Mouse (Mus musculus): ENCODE measurements around the gene Ahcyl2.

Ahcyl2 gene

DNA sequence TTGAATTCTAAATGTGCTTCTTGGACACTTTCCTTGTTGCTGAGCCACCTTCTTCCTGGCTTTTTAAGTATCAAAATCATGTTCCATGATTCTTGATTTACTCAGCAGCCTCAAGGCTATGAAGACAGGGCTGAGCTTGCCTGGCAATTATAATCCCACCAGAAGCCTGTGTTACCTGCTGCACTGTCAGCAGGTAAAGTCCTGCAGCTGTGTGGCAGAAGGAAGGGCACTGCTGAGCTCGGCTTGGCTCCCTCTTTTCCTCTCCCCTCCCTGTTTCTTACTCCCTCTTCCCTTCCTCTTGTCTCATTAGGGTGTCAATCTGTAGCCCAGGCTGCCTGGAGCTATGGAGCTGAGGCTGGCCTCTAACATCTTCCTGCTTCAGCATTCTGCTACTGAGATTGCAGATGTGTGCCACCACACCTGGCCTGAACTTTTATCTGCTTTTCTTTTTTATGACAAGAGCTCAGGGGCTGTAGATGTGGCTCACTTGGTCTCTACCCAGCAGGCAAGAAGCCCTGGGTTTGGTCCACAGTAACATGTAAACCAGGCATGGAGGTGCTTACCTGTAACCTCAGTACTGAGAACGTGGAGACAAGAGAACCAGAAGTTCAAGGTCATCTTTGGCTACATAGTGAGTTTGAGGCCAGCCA is 3.0 kb downstream of the Ahcyl2 start:
- DNase-seq (ENCODE audit: low spot score) = peak; percentile 4

DNA sequence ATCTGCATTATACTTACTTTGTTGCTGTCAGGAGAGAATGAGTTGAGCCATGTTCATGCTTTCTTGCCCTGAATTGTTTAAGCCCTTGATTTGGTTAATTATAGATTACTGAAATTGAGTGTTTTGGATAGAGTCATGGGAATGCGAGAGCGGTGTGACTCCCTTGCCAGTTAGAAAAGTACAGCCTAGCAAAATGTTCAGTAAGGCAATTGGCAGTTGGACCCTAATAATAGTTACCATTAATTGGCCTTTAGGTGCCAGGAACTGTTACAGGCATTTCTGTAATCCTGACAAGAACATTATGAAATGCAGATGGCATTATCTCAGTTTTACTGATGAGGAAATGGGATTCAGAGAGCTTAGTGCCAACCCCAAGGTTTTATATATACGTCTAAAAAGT is 4.4 kb downstream of the Ahcyl2 start:
- DNase-seq (ENCODE audit: low spot score) = no peak

DNA sequence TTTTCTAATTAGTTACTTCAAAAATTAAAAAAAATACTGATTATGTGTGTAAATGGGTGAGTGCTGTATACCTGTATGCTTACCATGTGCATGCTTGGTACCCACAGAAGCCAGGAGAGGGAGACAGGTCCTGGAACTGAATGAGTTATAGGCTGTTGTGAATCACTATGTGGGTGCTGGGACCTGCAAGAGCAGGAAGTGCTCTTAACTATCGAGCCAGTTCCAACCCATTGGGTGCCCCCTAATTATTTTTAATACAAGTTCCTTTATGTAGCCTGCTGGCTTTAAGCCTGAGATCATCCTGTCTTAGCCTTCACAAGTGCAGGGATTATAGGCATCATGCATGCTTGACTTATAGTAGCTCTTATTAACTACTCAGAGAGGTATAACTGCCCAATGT is 6.3 kb downstream of the Ahcyl2 start:
- no peak for DNase-seq (ENCODE audit: low spot score)

DNA sequence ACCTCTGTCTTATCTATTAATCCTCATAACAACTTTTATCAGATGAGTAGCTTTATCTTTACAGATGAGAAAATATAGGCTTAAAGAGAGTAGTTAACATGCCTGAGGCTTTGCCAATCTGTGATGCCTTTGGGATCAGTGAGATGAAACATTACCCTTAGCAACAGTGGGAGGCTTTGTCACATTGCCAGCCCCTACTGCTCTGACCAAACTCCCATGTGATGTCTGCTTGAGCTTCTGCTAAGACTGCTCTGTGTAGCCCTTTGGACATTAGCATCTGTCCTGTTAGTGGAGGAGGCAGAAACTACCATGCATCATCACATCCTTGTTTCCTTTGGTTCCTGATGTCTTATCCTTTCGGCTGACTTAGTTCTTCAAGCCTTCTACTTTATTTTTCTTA is 7.8 kb downstream of the Ahcyl2 start:
- no peak for DNase-seq (ENCODE audit: low spot score)

DNA sequence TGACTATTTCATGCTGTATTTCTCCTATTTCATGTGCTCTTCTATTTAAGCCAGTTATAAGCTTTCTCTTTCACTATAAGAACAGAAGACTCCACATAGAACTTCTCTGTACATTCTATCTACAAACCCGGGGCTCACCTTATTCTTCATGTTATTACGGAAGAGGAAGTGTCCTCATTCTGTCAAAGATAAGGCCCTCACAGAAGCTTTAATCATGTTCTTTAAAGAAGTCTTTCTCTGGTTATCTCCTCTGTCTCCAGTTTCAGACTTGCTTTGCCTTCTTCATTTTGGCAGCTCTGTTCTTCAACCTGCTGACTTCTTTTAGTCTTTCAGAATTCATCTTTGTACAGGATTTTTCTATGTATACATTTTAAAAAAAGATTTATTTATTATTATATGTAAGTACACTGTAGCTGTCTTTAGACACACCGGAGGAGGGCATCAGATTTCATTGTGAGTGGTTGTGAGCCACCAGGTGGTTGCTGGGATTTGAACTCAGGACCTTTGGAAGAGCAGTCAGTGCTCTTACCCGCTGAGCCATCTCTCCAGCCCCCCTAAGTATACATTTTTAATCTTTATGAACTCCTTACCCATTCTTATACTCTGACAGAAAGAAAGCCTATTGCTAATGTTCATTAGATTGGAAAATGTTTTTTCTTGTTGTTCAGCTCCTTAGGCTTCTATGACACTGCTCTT is 8.9 kb downstream of the Ahcyl2 start:
- DNase-seq (ENCODE audit: low spot score) = no peak

DNA sequence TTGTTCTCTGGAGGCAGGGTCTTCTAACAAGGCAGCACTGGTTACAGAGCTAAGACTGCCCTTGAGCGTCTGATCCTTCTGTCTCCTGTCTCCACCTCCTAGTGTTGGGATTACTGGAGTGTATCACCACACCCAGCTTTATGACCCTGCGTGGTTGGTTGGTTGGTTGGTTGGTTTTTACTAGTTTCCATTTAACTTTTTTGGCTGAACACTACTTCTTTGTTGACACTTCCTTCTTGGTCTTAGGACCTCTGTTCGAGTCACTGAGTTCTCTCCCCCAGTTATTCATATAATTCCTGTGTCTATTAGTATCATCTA is 9.4 kb downstream of the Ahcyl2 start:
- no peak for DNase-seq (ENCODE audit: low spot score)

DNA sequence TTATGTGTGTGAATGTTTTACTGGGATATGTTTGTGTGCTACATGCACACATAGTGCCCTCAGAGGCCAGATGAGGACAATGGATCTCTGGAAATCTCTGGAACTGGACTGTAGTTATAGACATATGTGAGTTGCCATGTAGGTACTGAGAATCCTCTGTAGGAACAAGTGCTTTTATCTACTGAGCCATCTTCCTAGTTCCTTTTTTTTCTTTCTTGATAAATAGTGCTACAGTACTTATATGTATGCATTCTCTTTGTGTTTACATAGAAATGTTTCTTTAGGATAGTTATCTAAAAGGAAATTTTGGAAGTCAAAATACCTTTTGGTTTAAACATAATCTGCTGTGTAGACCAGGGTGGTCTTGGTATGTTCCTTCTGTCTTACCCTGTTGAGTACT is 12.3 kb downstream of the Ahcyl2 start:
- no peak for DNase-seq (ENCODE audit: low spot score)

DNA sequence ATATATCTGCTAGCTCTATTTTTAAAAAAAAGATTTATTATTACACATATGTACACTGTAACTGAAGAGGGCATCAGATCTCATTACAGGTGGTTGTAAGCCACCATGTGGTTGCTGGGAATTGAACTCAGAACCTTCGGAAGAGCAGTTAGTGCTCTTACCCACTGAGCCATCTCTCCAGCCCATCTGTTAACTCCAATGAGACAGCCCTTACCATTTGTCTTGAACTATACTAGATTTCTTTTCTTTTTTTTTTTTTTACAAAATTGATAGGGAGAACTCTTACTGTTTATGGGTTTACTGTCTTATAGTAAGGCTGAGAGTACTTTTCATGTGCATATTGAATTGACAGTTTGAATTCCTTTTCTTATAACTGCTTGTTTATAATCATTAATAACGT is 12.8 kb downstream of the Ahcyl2 start:
- DNase-seq (ENCODE audit: low spot score) = no peak

DNA sequence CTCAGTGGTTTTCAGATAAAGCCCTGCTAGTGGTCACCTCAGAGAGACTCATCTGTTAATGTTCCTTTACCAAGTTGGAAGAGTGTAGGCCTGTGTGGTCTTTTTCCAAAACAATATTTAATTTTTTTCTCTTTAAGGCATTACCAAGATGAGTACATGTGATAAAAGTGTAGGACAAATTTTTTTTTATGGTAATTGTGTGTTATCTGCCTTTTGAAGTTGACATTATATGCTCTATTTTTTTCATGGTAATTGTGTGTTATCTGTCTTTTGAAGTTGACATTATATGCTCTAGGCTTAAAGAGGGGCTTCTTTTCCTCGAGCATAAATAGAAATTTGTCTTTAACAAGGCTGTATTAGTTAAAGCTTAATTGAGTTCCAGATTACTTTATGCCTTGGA is 14.4 kb downstream of the Ahcyl2 start:
- DNase-seq (ENCODE audit: low spot score) = no peak

DNA sequence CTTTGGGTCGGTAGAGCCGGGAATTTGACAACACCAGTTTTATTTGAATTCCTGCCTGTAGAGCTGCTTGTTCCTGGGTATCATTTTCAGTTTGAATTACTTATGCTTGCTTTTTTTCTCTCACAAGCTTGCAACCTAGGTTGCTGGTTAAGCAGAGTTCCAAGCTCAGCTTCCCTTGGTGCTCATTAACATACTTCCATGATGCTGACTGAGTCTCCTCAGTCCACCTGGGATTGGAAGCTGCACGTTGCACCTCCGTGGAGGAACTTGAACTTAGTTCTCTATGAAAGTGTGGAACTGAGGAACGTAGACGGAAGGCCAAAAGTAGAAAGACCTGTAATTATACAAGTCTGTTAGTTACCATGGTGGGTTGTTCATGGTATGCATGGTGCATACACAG is 16.1 kb downstream of the Ahcyl2 start:
- no peak for DNase-seq (ENCODE audit: low spot score)

DNA sequence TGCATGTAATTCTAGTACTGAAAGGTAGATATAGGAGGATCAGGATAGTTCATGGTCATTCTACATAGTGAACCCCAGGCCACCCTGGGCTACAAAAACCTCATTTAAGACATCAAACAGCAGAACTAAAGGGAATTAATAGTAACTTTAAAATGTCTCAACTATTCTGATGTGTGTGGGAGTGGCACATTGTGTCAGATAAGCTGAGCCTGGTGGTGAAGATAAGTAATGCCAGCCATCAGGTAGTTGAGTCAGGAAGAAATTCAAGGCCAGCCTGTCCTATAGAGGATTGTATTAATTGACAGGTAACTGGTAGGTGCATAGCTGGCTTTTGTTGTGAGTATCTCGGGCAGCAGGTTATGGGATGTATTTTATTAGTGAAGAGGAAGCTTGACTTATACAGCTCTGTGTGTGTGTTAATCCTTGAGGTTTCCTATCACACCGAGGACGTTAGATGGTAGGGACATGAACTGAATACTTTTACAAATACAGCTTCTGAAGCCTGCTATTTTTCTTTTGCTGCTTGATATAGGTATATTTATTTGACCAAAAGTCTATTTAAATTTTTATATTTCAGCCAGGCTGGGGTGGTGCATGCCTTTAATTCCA is 16.7 kb downstream of the Ahcyl2 start:
- no peak for DNase-seq (ENCODE audit: low spot score)

DNA sequence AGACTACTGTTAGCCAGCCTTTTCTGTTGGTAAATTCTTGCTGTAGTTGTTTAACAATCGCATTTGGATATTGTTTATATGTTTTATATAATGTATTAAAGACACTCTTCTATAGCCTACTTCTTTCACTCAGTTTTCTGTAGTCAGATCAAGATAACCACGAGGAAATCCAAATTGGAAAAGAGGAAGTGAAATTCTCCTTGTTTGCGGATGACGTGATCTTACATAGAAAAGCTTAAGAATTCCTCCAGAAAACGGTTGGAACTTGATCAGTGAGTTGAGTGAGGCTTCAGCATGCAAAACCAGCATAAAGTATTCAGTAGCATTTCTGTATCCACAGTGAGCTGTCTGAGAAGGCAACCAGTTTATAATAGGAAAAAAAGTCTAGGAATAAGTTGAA is 17.9 kb downstream of the Ahcyl2 start:
- DNase-seq (ENCODE audit: low spot score) = no peak

DNA sequence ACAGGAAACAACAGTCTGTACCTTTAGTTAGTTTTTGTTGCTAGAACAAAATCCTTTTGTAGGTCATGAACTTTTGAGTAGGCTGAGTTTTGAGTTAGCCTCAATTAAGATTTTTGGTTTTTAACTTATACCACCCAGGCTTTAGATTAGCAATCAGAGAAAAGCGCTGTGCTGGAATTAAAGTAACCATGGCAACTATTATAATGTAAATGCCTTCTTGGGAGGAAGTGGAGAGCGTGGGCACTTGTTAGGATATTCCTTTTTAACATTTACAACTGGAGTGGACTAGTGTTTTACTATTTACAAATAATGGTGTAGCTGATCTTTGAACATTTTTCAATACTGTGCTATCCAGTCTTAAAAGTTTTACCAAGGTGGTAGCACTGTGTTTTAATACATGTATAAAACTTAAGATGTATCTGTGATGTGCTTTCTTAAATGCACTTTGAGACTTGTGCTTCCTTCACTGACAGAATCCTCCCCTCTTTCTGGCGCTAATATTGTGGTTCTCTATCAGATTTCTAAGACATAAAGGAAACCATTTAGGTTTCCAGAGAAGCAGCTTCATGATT is 21.1 kb downstream of the Ahcyl2 start:
- DNase-seq (ENCODE audit: low spot score) = peak; percentile 23

DNA sequence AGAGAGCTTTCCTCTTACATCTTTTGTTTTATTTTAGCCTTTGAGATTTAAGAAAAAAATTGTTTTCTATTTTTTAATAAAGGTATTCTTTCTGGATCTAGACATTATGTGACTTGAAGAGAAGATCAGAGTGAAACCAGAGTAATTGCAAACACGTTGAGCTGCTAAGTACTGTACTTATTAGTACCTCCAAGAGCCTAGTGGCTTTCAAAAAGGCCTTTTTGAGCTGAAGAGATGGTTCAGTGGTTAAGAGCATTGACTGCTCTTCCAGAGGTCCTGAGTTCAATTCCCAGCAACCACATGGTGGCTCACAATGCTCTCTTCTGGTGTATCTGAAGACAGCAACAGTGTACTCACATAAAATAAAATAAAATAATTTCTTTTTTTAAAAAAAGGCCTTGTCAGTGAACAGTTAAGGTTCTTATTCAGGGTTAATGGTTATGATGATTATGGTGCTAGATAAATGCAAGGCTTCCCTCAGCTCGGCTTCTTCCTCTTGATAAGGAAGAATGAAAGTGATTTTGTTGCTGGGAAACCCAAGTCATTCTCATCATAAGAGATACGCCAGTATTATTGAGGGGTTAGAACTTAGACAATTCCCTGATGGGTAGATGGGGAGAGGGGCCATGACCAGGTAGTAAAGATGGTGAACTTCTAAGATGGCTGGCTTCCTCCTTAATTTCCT is 22.3 kb downstream of the Ahcyl2 start:
- DNase-seq (ENCODE audit: low spot score) = no peak

DNA sequence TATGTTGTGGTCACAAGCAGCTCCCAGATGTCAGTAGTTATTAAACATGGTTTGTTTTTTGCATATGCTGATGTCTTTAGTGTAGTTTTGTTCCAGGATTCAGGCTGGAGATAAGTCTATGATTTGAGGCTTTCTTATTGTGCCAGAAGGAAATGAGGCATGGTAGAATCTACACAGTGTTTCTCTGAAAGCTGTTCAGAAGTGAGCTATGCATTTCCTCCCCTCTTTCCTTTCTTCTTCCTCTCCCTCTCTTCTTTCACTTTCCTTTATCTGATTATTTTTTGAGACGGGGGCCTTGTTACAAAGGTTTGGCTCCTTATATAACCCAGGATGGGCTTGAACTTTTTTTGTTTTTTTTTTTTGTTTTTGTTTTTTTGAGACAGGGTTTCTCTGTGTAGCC is 25.7 kb downstream of the Ahcyl2 start:
- no peak for DNase-seq (ENCODE audit: low spot score)

DNA sequence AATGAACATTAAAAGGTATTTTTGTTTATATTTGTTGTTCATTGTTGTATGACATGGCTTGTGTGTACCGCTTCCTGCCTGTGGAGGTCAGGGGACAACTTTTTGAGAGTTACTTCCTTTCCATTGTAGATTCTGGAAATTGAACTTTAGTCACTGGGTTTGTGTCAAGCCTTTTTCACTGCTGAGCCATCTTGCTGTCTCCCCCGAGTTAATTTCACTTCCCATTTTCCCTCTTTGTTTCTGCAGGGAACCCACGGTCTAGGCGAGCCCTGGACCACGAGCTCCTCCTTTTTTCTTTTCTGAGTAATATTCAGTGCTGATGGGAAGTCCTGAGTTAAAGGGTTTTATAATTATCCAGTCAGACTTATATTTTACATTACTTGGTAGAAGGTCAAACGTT is 26.8 kb downstream of the Ahcyl2 start:
- no peak for DNase-seq (ENCODE audit: low spot score)

DNA sequence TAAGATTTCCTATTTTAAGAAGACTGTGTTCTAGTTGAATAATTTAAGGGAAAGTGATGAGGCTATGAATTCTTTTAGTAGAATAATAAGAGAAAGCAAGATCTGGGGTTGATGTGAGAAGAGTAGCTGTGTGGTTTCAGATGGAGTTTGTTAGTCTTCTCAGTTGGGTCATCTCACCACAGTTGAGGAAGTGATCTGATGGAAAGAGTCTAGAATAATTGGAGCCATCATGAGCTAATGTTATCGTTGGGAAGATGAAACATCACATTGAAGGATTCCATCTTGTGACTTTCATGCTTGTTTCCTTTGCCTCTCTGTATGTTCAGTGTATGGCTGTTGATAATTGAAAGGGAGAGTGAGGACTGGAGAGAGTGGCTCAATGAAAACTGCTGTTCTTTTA is 35.2 kb downstream of the Ahcyl2 start:
- no peak for DNase-seq (ENCODE audit: low spot score)

DNA sequence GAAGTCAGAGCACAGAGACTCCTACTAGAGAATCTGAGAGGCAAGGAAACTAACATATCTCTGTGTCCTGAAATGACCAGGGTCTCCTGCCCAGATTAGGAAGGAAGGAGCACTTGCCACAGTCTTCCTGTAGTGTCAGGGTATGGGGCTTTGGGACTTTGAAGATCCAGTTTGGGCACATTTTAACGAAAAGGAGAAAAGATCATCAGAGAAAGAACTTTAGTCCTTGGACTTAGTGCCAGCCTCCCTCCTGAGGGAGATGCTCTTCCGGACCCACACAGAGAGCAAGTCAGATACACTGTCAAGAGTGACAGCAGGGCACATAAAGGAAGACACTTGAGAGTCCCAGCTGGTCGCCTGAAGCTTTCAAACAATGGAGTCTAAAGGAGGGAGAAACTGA is 36.2 kb downstream of the Ahcyl2 start:
- DNase-seq (ENCODE audit: low spot score) = no peak

DNA sequence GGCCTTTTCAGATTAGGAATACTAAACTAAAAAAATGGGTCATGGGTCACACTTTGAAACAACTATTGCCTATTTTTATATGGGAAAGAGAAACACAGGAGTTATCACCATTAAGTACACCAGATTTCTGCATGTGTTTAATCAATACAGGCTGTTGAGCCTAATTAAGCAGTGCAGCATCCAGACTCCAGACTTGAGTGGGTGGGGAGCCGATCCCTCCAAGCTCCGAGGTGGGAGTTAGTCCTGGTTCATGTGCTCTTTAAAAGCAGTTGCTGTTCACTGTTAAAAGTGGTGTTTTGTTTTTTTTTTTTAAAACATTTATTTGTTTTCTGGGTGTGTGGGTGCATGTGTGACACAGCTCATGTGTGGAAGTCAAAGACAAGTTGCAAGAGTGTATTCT is 37.6 kb downstream of the Ahcyl2 start:
- no peak for DNase-seq (ENCODE audit: low spot score)

DNA sequence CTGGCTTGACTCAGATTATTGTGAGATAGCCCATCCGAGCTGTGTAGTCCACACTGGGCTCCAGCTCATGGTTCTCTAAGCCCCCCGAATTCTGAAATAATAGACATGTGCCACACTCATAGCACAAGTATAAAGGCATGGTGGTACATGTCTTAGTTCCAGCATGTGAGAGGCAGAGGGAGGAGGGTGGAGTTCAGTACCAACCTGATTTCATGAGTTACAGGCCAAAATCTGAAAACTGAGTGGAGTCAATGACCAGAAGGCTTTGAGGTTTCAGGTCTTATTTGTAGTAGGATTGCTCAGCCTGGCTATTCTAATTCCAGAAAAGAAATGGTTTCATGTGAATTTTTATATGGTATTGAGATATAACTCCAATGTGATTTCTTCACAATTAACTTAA is 44.3 kb downstream of the Ahcyl2 start:
- no peak for DNase-seq (ENCODE audit: low spot score)

DNA sequence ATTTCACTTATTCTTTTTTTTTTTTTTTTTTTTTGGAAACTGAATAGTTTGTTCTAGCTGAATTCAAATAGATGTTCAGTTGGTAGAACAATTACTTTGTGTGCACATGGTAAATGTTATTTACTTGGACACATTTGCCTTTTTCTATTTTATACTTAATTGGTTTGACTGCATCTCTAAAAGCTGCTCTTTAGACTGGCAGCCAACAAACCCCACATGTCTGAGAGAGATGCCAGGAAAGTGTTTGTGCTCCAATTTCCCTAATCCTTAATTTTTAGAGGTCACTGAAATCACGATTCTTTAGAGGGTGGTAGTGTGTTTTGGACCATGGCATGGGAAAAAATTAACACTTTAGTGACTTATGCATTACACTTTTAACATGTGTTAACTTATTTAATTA is 44.8 kb downstream of the Ahcyl2 start:
- no peak for DNase-seq (ENCODE audit: low spot score)

DNA sequence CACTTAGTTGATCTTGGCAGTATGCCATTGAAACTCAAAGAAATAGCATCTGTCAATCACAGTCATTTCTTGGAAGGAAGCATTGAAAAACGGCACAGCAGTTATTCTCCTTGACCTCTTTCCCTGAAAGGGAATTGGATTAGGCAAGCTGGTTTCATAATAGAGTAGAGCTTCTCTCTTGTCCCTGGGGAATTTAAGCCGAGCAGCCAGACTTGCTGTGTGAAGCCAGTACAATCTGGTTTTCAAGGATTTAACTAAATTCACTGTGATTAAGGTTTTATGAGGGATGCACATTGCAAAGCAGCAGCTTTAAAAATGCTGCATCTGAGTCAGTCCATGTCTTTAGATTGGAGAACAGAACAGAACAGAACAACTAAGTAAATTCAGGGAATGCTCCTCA is 46.8 kb downstream of the Ahcyl2 start:
- DNase-seq (ENCODE audit: low spot score) = peak; percentile 49

DNA sequence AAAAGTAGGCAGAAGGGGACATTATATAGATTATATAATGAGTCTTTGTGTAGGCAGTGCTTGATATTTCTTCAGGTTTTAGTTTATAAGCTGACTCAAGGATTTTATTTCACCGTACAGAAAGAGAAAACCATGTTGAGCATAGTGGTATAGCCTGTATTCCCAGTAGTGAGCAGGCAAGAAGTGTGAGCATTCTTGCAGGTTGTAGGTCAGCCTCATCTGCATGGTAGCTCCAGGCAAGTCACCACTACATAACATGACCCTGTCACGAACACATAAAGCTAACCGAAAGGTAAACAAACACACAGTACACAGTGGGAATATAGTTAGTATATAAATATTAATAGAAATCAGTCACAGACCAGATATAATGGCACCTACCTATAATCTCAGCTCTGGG is 47.2 kb downstream of the Ahcyl2 start:
- no peak for DNase-seq (ENCODE audit: low spot score)
